Comparison of ENCODE assay signal across 8 mouse cellular contexts in the genomic region with DNA sequence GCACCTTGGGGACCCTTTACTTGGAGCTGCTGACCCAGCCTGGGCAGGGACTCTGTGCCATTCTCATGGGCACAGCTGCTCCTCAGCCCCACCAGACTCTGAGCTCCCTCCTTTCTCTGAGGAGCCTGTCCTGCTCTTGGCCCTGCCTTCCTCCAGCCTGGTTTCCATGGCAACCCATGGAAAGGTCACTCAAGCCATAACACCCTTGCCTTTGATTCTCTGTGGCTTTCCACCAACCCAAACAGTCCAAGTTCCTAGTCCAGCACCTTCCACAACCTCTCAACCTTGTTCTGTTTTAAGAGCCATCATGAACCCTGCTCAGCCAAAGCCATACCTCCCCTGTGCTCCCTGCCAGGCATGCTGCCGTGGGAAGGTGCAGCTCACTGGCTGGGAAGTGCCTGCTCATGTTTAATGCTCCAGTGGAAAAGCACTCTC. TPM values are rescaled to one million over a fixed set of nuclear protein-coding genes. Genes with fewer than 3 reads are reported as not detected.
A peak's percentile ranks its signal among the peaks of the same experiment; 100 is the strongest.
DNase-seq lines count a peak whose midpoint lies in the region; ATAC-seq lines count a peak whose summit lies in the region.

No protein-coding gene starts in this region.

- H3K36me3 ChIP-seq in hindbrain, embryonic 11.5 days (ENCODE audit: control insufficient read depth, insufficient read depth, low read length), result no peaks in the 10 kb centered on the region
- no peaks in the 10 kb centered on the region for H3K36me3 ChIP-seq in lung, embryonic 15.5 days

- H3K9ac ChIP-seq in hindbrain, embryonic 11.5 days (ENCODE audit: low read depth, low read length), result no peak overlapping the region; the same call in 1 of the 2 replicates
- no peak overlapping the region for H3K9ac ChIP-seq in lung, embryonic 15.5 days

- no peak overlapping the region for H3K4me2 ChIP-seq in hindbrain, embryonic 11.5 days (replicated peaks; ENCODE audit: low read depth, low read length)
- no peak overlapping the region for H3K4me2 ChIP-seq in lung, embryonic 15.5 days

- no peaks in the 10 kb centered on the region for H3K9me3 ChIP-seq in hindbrain, embryonic 11.5 days (ENCODE audit: control insufficient read depth, low read length)
- no peaks in the 10 kb centered on the region for H3K9me3 ChIP-seq in lung, embryonic 15.5 days

- peak; percentile 43; the same call in 1 of the 2 replicates for ATAC-seq in hindbrain, embryonic 11.5 days (ENCODE audit: low FRiP score)
- ATAC-seq in lung, embryonic 15.5 days (ENCODE audit: borderline replicate concordance, extremely low read depth, low FRiP score, low TSS enrichment), result 0 out of 2 replicates have a peak, but pooled peaks have one; percentile 13
- no peak for ATAC-seq in erythroid progenitor cell, adult 5-6 weeks (replicated peaks; ENCODE audit: low FRiP score, poor library complexity, severe bottlenecking)

- H3K4me3 ChIP-seq in hindbrain, embryonic 11.5 days (ENCODE audit: low read depth, low read length), result no peak overlapping the region
- no peak overlapping the region for H3K4me3 ChIP-seq in lung, embryonic 15.5 days

- H3K27me3 ChIP-seq in hindbrain, embryonic 11.5 days (ENCODE audit: control insufficient read depth, insufficient read depth, low read length), result no peaks in the 10 kb centered on the region
- H3K27me3 ChIP-seq in lung, embryonic 15.5 days, result no peaks in the 10 kb centered on the region

- H3K4me1 ChIP-seq in hindbrain, embryonic 11.5 days (replicated peaks; ENCODE audit: control insufficient read depth, insufficient read depth, low read length), result peaks cover 7% of the 10 kb centered on the region; the same call in 1 of the 2 replicates
- peaks cover 20% of the 10 kb centered on the region for H3K4me1 ChIP-seq in lung, embryonic 15.5 days

- peak; percentile 36 for DNase-seq in NIH3T3 (ENCODE audit: low read depth)
- peak; percentile 51 for DNase-seq in cerebellum, adult 11 months
- DNase-seq in hindbrain, embryonic 11.5 days (ENCODE audit: low spot score), result peak; percentile 66
- DNase-seq in retina, postnatal 1 day, result peak; percentile 77
- DNase-seq in urinary bladder, postnatal 14 days (ENCODE audit: low spot score), result no peak
- DNase-seq in thymus, postnatal 25 days, result no peak

- 4% methylated on average over 1 of the region's 1 CpGs for WGBS in hindbrain, embryonic 11.5 days
- WGBS in lung, embryonic 15.5 days, result 0% methylated on average over 1 of the region's 1 CpGs

- H3K27ac ChIP-seq in hindbrain, embryonic 11.5 days (ENCODE audit: low read depth, low read length), result peak overlapping the region; percentile 56
- H3K27ac ChIP-seq in lung, embryonic 15.5 days, result no peak overlapping the region

RNA-seq across cellular contexts. Expression of a gene that starts 23.7 kb away (rescaled TPM):
- 0.20 TPM in 1 of 2 replicates, not detected in the other for polyA plus RNA-seq in hindbrain, embryonic 11.5 days (2014; fragmentation: Nextera tagmentation; extraction: Ambion mirVana)
- polyA plus RNA-seq in lung, embryonic 15.5 days (2015; fragmentation: Nextera tagmentation; extraction: Ambion mirVana), result 0.70 and 0.87 TPM in 2 replicates
- not detected in 2 replicates for total RNA-seq in erythroid progenitor cell, adult 5-6 weeks (2015; ENCODE audit: low replicate concordance)
- total RNA-seq in erythroid progenitor cell, adult 5-6 weeks (2017; ENCODE audit: low replicate concordance), result not detected in 2 replicates

RNA-seq across cellular contexts. Expression of a gene that starts 52.1 kb away (rescaled TPM):
- 1.9 and 2.2 TPM in 2 replicates for polyA plus RNA-seq in hindbrain, embryonic 11.5 days (2014; fragmentation: Nextera tagmentation; extraction: Ambion mirVana)
- 0.53 and 0.87 TPM in 2 replicates for polyA plus RNA-seq in lung, embryonic 15.5 days (2015; fragmentation: Nextera tagmentation; extraction: Ambion mirVana)
- total RNA-seq in erythroid progenitor cell, adult 5-6 weeks (2015; ENCODE audit: low replicate concordance), result not detected in 2 replicates
- total RNA-seq in erythroid progenitor cell, adult 5-6 weeks (2017; ENCODE audit: low replicate concordance), result not detected in 2 replicates

Comparison
In these comparisons a context has a peak if more than half of its experiments do, and no peak if none do; other contexts are left out.
1. DNase-seq: peak in NIH3T3 (single experiment), cerebellum, adult 11 months (single experiment), hindbrain, embryonic 11.5 days (single experiment) and retina, postnatal 1 day (single experiment); none in urinary bladder, postnatal 14 days (single experiment) and thymus, postnatal 25 days (single experiment).